Mouse (Mus musculus) cortical plate, adult 2 months (tissue): ENCODE data around the gene Gpcpd1. TPM values are rescaled to one million over a fixed set of nuclear protein-coding genes. Genes with fewer than 3 reads are reported as not detected.

Source experiments
- H3K27ac ChIP-seq: fragments of 200-500 bp; 2 replicates; pipeline ENCODE4 v1.5.1; 2012; ENCODE audit warnings: low read length, control low read depth, inconsistent platforms; ENCODE audit not compliant: insufficient read depth
- H3K4me1 ChIP-seq: fragments of 200-500 bp; 2 replicates; pipeline ENCODE4 v1.6.1; 2011; ENCODE audit warnings: low read length; ENCODE audit not compliant: control insufficient read depth, insufficient read depth
- H3K4me3 ChIP-seq: fragments of 200-500 bp; 2 replicates; pipeline ENCODE4 v1.5.1; 2011; ENCODE audit warnings: mild to moderate bottlenecking, low read length, control low read depth; ENCODE audit not compliant: insufficient read depth
- CTCF ChIP-seq: fragments of 200-500 bp; IDR thresholded peaks from 2 replicates; pipeline ENCODE4 v1.5.1; 2011; ENCODE audit warnings: mild to moderate bottlenecking, control low read depth, low read length; ENCODE audit not compliant: insufficient read depth; ENCODE audit errors: extremely low read depth
- POLR2A ChIP-seq: fragments of 200-500 bp; IDR thresholded peaks from 2 replicates; pipeline ENCODE4 v1.6.1; 2011; ENCODE audit warnings: mild to moderate bottlenecking, low read length, control low read depth; ENCODE audit not compliant: insufficient read depth; ENCODE audit errors: extremely low read depth
- polyA plus RNA-seq: library from polyadenylated mRNA; depleted of rRNA; stranded (reverse); fragments of >200 nt; gene quantifications from 2 replicates; pipeline ENCODE4 v1.2.3, GENCODE M21; 2012

Gene Gpcpd1
- polyA plus RNA-seq, 1 experiment: 99.6 TPM

DNA sequence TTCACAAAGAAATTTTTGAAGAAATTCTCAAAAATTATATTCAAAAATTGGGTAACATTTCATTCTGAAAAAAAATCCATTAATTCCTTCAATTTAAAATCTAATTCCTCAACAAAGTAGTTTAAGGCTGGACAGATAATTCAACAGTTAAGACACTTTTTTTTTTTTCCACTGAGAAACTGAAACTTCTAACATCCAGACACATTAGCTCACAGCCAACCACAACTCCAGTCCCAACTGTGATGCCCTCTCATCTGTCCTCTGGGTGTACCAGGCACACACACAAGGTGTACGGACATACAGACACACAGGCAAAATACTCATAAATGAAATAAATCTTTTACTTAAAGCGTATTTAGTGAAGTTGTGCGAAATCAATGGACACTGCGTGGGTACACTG lies 25.7 kb downstream of the Gpcpd1 start:
- no peak overlapping the region for H3K27ac ChIP-seq
- no peaks in the 10 kb centered on the region for H3K4me1 ChIP-seq
- TF ChIP-seq CTCF: no peak
- TF ChIP-seq POLR2A: no peak
- H3K4me3 ChIP-seq: no peak overlapping the region

DNA sequence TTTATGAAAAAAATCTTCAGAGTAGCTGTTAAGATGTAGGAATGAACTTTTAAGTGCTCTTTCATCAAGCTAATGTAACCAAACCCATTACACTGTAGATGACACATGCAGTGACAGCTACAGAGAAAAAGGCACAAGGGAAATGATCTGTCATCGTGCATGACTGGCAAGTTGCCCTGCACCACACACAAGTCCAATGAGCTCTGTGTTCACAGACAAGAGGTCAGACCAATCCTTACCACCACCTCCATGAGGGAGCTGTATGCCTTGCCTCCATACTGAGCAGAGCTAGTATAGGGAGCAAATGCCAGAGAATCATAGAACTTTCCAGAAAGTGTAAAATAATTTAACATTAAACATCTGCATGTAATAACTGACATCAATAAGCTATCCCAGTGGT lies 59.7 kb downstream of the Gpcpd1 start:
- Histone ChIP-seq H3K4me3 (no peak overlapping the region), H3K27ac (no peak overlapping the region), H3K4me1 (no peaks in the 10 kb centered on the region)
- TF ChIP-seq POLR2A (no peak), CTCF (no peak)

DNA sequence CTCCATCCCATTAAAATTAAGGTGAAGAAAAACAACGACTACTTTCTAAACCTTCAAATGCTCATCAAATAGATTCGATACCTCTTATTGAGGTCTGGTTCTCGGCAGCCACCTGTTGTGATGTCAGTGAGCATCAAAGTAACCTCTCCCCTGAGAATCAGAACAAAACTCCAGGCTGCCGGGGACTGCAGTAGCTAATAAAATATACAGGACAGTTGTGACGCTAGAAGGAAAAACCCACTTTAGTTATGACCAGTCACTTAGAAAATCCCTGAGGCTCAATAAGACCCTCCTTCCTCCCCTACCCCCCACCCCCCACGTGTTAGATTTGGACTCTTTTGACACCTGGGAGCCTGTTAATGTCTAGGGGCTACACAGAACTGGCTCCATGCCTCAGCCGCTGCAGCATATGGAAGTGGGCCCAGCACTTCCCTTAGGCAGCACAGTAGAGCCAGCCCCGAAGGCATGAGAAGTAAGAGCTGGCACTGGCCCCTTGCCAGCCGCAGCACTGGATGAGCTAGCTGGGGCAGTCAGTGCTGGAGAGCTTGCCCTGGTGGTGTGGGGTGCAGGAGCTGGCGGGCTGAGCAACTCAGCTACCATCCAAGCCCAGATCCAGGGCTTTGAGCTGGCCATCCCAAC lies 60.5 kb downstream of the Gpcpd1 start:
- TF ChIP-seq CTCF: no peak
- TF ChIP-seq POLR2A: no peak
- no peak overlapping the region for H3K4me3 ChIP-seq
- H3K4me1 ChIP-seq: no peaks in the 10 kb centered on the region
- H3K27ac ChIP-seq: no peak overlapping the region

DNA sequence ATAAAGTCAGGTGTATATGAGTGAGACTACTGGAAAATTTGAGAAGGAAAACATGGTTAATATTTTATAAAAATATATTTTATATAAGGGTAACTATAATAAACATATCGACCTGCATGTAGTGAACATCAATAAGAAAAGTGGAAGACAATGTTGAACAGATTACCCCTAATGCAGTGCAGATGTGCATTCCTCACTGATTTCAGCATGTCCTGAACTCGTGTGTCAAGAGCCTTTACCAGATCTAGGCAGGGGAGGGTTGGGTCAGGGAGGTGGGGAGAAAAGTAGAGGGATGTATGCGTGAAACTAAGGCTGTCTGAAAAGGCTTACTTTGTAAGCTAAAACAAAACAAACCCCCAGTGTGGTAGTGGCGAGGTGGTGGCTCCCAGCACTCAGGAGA lies 61.4 kb downstream of the Gpcpd1 start:
- no peak overlapping the region for H3K4me3 ChIP-seq
- no peak overlapping the region for H3K27ac ChIP-seq
- TF ChIP-seq CTCF (no peak), POLR2A (no peak)
- H3K4me1 ChIP-seq: no peaks in the 10 kb centered on the region

DNA sequence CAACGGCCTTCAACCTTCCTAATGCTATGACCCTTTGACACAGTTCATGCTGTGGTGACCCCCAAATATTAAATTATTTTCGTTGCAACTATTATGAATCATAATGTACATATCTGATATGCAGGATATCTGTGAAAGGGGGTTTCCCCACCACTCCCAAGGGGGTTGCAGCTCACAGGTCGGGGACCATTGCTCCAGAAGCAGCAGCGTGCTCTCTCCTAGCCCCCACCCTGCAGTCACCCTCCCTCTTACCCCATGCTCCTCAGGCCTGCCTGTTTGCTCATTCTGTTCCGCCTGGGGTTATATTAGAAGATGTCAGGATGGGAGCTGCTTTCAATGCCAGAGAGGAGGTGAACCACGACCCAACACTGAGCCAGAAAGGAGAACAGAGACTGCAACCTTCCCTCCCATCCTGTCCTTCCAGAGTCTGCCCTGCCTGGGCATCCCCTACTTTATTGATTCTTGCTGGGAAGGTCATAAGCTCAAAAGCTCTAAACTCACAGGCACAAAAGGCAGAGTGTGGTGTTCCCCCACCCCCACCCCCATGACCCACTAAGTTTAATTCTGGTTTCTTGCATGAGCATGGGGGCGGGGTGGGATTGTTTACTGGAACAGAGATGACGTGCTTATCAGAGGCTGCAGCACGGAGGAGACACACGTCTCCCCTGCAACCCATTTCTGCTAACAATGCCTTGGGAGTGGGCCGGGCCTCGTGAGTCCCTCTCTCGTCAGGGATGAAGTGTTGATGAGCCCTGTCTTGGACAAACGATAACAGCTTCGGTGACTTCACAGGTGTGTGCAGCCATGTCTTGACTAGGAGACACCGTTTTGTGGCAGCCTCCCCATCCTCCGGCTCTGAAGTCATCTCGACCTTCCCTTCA lies 69.3 kb downstream of the Gpcpd1 start:
- TF ChIP-seq POLR2A (no peak), CTCF (no peak)
- H3K4me1 ChIP-seq: peaks cover 6% of the 10 kb centered on the region
- H3K4me3 ChIP-seq: no peak overlapping the region
- H3K27ac ChIP-seq: no peak overlapping the region

DNA sequence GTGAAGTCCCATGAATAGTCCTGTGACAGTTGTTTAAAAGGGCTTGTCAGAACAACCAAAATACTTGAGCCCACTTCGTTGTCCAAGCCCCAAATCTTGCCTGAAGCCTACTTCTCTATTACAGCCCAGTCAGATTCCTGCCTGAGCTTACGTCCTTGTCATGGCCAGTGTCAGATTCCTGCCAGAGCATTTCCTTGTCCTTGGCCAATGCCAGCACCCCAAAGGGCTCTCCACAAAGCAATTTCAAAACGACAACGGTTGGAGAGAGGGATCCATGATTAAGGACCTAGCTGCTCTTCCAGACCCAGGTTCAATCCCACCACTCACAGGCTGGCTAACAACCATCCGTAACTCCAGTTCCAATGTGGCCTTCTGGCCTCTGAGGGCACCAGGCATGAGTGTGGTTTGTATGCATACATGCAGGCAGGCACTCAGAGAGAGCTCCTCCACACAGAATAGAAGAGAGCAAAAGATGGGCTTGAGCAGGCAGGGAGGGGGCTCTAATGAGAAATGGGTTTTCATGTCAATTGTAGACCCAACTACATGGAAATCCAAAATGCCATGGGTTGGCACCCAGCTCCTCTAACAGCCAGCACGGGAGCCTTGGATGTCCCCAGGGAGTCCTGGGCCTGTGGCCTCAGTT lies 70.2 kb downstream of the Gpcpd1 start:
- TF ChIP-seq POLR2A (no peak), CTCF (no peak)
- peaks cover 12% of the 10 kb centered on the region for H3K4me1 ChIP-seq
- H3K4me3 ChIP-seq: no peak overlapping the region
- H3K27ac ChIP-seq: no peak overlapping the region

DNA sequence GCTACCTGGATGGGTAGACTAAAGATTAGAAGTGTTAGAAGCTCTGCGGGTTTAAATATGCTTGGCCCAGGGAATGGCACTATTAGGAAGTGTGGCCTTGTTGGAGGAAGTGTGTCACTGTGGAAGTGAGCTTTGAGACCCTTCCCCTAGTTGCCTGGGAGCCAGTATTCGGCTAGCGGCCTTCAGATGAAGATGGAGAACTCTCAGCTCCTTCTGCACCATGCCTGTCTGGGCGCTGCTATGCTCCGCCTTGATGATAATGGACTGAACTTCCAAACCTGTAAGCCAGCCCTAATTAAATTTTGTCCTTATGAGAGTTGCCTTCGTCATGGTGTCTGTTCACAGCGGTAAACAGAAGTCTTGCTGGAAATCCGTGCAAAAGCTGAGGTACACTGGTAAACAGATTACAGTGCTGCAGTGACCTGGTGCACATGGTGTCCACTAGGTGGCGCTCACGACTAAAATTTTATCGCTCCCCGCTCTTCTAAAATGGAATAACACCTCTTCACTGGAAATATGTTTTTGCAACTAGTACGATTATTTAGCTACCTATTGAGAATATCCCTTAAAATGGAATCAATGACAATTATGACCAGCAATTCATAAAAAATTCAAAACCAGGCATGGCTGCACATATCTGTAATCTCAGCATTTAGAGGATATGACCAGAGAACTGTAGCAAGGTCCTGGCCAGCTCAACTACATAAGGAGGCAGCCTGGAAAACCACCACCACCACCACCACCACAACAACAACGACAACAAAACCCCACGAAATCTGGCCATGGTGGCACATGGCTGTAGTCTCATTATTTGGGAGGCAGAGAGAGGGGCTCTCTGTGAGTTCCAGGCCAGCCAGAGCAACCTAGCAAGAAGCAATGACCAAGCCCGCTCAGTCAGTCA lies 71.1 kb downstream of the Gpcpd1 start:
- H3K4me3 ChIP-seq: no peak overlapping the region
- H3K27ac ChIP-seq: no peak overlapping the region
- peaks cover 12% of the 10 kb centered on the region for H3K4me1 ChIP-seq
- no peak for TF ChIP-seq POLR2A
- peak; percentile 81 for TF ChIP-seq CTCF

DNA sequence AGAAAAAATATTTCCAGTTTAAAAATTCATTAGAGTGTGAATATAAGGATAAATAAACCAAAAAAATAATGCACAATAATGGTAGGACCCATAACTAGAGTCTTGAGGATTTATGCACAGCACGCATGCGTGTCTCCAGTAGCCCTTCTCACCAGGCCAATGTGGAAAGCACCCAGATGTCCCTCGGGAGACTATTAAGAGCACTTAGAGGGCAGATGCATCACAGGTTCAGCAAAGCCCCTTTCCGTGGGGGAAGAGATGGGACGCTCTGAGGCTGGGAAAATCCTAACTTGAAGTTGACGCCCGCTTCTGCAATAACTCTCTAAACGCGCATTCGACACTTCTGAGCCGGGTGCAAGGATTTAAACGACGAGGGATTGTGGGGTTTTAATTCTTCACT lies 71.9 kb downstream of the Gpcpd1 start:
- TF ChIP-seq CTCF (no peak), POLR2A (no peak)
- no peak overlapping the region for H3K27ac ChIP-seq
- peaks cover 12% of the 10 kb centered on the region for H3K4me1 ChIP-seq
- no peak overlapping the region for H3K4me3 ChIP-seq

DNA sequence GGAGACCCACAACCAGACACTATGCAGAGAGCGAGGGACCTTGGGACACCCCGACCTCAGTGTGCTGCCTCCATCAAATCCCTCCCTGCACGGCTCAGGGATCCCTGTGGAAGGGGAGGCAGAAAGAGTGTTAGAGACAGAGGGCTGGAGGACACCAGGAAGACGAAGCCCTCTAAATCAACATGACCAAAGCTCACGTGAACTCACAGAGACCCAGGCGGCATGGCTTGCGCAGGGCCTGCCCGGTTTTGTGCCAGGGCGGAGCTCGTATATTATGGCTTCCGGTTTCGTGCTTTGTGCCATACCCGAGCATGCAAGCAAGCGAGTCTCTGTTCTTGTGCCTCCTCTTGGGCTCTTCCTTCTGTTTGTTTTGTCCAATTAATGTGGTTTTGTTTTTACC lies 72.5 kb downstream of the Gpcpd1 start:
- H3K4me1 ChIP-seq: peaks cover 12% of the 10 kb centered on the region
- no peak overlapping the region for H3K4me3 ChIP-seq
- no peak for TF ChIP-seq CTCF
- no peak for TF ChIP-seq POLR2A
- 0 out of 2 replicates have a peak overlapping the region, but pooled peaks have one; percentile 36 for H3K27ac ChIP-seq
